Mouse (Mus musculus): Measurements from ENCODE around the gene Slc39a10.

Slc39a10 gene

GRCm38 (mm10) chr1:46892752-46893151, at the start of gene Slc39a10:
Gene Slc39a10, minus strand, starts transcription at chr1:46892852.
- DNase-seq (ENCODE audit: low spot score in 2 of 2), result no peak

- DNase-seq (ENCODE audit: low spot score in 2 of 2), result no peak
These were observed 46.6 kb upstream of the Slc39a10 start for GRCm38 (mm10) chr1:46939295-46939694.

- DNase-seq (ENCODE audit: low spot score in 2 of 2), result no peak
These were observed 45.0 kb upstream of the Slc39a10 start for GRCm38 (mm10) chr1:46937641-46938040.

- no peak for DNase-seq (ENCODE audit: low spot score in 2 of 2)
These were observed 34.5 kb upstream of the Slc39a10 start for GRCm38 (mm10) chr1:46927104-46927503.

DNA sequence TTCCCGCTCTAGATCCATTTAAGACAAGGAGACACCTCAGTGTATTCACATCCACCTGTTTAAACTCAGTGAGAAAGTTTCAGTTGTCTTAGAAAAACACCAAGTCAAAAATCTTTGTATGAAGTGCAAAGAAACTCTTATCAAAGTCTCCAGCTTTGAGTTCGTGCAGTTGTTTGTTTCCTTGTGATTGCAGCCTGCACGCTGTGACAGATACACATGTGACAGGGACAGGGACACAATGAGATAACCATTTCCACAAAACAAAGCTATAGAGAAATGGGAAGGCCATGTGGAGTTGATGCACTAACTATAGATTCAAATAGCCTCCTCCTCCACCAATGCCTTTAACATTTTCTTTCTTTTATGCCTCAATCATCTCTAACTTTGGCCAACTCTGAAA, 33.6 kb upstream of the Slc39a10 start:
- DNase-seq (ENCODE audit: low spot score in 2 of 2), result no peak

DNA sequence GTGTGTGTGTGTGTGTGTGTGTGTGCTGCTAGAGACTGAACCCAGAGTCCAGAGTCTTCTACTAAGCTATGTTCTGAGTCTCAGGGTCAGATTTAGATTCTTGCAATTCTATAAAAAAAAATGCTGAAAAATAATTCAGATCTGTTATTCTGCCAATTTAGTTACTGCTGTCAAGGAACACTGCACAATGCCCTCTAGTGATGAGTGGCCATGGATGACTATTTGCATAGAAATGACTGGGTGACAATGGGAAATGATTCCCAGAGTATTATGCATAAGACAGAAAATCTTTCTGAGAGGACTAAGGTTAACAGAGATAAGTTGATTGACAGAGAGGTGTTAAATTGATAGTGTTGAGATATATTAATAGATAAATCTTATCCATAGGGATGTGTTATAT, 32.3 kb upstream of the Slc39a10 start:
- DNase-seq (ENCODE audit: low spot score in 2 of 2), result no peak

DNA sequence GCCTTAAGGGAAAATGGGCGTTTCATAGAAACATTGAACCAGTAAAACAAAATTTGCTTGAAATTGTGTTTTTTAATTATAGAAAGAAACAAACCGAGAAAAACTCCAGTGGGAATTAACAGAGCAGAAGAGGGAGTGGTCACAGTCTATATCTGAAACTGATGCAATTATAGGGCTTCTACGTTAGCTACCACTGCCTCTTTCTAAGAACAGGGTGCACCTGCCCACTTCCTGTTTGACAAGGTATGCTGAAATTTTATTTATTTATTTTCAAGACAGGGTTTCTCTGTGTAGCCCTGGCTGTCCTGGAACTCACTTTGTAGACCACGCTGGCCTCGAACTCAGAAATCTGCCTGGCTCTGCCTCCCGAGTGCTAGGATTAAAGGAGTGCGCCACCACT, 30.3 kb upstream of the Slc39a10 start:
- DNase-seq (ENCODE audit: low spot score in 2 of 2), result no peak

- no peak for DNase-seq (ENCODE audit: low spot score in 2 of 2)
These were observed 29.0 kb upstream of the Slc39a10 start for GRCm38 (mm10) chr1:46921630-46922029.

GRCm38 (mm10) chr1:46916237-46916636, 23.6 kb upstream of the Slc39a10 start:
- no peak for DNase-seq (ENCODE audit: low spot score in 2 of 2)

- DNase-seq (ENCODE audit: low spot score in 2 of 2), result no peak
These were observed 21.7 kb upstream of the Slc39a10 start for GRCm38 (mm10) chr1:46914349-46914748.

DNA sequence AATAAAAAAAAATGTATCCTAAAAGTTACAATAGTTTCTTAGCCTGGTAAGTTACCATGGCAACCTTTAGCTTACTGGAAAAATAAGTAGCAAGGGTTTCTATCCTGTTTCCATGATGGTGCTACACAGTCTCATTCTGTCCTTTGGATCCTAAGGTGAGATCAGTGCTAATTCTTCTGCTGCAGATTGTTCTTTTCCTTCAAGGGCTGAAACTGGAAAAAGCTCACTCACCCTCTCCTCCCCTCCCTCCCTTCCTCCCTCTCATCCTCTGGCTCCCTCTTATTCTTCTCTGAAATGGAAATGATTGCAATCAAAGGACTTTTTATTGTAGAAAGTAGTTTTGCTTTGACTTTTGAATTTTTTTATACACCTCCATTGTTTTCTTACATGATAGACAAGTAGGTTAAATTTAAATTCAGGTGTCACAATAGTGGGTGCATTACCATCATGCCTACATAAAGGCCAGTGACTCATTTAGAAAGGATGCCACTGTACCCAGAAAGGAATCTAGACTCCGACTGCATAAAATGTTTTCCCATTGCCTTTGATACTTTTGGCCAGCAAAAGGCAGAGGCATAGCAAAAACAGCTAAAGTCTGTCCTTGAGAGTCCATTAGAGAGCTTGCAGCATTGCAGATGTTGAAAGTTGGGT, 20.0 kb upstream of the Slc39a10 start:
- DNase-seq (ENCODE audit: low spot score in 2 of 2), result no peak

GRCm38 (mm10) chr1:46910154-46910553, 17.5 kb upstream of the Slc39a10 start:
- no peak for DNase-seq (ENCODE audit: low spot score in 2 of 2)

DNA sequence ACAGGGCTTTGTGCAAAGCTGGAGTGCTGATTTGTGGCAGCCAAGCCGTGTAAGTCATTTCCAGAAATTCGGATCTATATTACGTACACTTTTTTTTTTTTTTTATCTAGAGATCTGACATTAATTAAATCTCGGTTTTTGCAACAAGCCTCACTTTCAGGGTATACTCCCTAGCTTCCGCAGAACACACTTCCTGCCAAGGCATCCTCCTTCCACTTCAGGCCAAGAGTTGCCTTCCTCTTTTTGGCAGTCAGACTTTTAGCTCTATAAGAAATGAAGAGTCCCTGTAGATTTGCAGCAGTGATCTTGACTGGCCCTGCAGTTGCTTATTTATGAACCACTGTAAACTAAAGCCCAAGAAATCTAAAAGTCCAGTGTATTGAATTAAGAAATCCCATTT, 13.1 kb upstream of the Slc39a10 start:
- no peak for DNase-seq (ENCODE audit: low spot score in 2 of 2)

DNA sequence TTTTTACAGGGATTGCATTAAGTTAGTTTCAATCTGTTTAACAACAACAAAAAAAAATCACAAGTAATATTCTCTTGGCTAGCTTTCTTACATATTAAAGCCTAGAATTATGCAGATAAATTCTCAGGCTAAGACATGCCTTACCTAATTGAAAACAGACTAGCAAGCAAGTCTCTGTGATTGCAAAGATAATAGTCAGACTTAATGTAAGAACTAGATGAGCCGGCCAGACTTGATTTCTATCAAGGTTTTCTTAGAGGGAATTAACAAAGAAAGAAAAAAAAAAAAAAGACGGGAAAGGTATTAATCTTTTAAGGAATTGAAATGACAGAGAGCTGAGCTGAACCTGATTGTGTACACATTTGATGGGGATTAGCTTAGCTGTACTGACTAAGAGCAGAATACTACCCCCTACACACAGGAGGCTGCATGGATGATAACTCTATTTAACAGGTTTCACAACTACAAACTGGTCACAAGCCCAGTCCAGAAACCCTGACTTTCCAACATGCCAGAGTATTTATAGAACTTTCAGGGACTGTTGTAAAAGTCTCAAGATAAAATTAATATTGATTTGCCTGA, 9.5 kb upstream of the Slc39a10 start:
- DNase-seq (ENCODE audit: low spot score in 2 of 2), result no peak

DNA sequence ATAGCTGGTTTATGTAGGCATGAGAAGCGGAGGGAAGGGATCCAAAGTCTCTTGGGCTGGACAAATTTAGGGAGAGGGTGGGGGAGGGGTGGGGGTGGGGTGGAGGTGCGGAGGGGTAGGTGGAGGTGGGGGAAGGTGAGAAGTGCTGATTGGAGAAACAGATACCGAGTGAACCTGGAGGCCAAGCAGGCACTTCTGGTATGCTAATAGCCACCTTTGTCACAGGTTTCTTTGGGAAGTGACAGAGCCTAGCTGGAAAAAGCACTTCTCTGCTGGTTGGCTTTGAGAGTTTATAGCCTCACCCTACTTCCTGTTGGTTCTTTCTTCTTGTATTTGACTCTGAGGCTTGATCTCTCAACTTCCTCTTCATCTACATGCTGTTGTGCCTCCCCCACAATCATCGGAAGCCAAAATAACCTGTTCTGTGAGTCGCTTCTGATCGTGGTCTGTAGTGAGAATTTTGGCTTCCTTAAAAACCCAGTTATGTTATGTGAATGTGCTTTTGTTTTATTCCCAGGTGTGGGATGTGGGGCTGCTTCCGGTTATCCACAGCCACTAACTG, 1.7 kb upstream of the Slc39a10 start:
- DNase-seq (ENCODE audit: low spot score in 2 of 2), result no peak

GRCm38 (mm10) chr1:46888726-46889125, 3.9 kb downstream of the Slc39a10 start:
- DNase-seq (ENCODE audit: low spot score in 2 of 2), result no peak

DNA sequence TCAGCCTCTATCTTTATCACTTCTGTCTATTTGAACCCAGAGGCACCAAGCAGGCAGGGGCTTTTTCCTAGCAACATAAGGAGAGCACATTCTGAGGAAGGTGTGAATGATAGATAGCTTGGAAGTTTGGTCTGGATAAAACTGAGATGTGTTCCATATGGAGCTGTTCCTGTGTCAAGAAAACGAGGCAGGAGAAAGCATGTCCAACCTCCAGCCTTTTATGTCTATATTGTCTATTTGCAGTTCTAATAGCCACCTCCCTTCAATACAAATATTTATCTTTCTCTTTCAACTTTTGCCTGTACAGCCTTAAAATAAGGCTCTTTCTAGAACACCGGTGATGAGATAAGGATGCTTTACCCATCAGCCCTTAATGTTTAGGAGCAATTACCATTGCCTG, 4.3 kb downstream of the Slc39a10 start:
- DNase-seq (ENCODE audit: low spot score in 2 of 2), result no peak

DNA sequence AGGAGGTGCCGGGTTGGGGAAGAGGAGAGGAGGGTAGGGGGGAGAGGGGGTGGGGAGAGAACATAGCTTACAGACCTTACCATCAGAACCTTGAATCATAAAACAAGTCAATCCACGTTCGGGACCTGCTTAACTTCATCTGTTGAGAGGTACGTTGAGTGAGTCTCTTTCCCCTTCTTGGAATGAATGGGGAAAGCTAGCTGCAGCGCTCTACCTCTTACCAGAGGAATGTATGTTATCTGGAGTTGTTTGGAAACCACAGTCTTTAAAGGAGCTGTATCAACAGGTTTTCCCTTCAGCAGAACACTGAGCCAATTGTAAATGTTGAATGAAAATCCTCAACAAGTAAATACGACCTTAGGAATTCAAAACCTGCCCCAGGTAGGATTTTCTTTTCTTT, 4.7 kb downstream of the Slc39a10 start:
- DNase-seq (ENCODE audit: low spot score in 2 of 2), result no peak

DNA sequence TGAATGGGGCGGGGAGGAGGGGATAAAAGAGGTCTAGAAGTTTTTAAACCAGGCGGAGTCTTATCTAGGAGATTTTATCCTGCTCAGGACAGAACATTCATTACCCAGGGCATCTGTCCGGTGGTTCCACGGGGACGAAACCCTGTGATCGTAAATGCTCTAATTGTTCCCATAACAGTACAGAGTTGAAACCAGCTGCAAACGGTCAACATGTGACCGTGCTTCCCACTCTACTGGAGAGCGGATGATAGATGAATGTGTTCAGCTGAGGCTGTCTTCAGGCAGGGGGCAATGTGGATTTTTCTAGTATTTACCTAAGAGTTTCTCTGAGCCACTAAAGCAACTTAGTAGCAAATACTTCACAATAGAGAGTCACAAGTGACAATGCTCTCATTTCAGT, 6.6 kb downstream of the Slc39a10 start:
- no peak for DNase-seq (ENCODE audit: low spot score in 2 of 2)

- no peak for DNase-seq (ENCODE audit: low spot score in 2 of 2)
These were observed 7.4 kb downstream of the Slc39a10 start for GRCm38 (mm10) chr1:46885231-46885630.

DNA sequence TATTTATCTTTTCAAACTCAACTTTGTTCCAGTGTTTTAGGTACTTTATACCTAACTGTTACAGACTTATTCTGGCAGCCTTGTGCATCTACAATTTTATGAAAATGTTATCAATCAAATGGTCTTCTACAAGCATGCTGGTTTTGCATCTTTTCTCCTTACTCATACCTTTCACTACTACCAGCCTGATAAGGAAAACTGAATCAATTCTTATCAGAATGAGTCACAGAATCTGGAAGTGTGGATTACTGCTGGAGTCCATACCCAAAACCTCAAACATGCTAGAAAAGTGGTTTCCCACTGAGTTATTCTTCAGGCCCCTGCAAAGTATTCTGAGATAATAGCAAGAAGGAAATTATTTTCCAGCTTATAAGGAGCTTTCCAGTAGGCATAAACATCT, 12.7 kb downstream of the Slc39a10 start:
- no peak for DNase-seq (ENCODE audit: low spot score in 2 of 2)

DNA sequence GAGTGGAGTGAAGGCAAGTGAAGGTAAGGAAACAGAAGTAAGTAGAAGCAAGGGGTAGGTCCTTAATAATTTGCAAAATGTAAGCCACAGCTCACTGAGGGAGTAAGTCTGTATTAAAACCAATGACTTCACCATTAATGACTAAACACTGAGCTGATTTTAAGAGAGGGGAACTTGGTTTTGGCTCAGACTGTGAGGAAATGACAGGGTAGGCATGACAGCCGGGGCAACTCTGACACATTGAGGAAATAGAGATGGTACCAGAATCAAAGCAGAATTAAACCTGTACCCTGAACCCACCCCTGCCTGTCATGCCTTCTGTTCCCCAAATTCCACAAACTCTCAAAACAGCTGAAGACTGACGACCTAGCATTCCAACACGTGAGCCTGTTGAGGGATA, 18.9 kb downstream of the Slc39a10 start:
- DNase-seq (ENCODE audit: low spot score in 2 of 2), result no peak

- DNase-seq (ENCODE audit: low spot score in 2 of 2), result no peak
These were observed 22.9 kb downstream of the Slc39a10 start for GRCm38 (mm10) chr1:46869788-46870187.
